Mouse (Mus musculus) neural tube, embryonic 14.5 days (tissue): ENCODE results near the gene Kctd19. TPM values are rescaled to one million over a fixed set of nuclear protein-coding genes. Genes with fewer than 3 reads are reported as not detected.

Experiments used
- ATAC-seq: fragments of 200-750 bp; cut with Nextera tagmentation; 2 replicates; pipeline ENCODE4 v1.8.0; 2017; ENCODE audit warnings: low read depth, mild to moderate bottlenecking, moderate TSS enrichment, moderate library complexity
- H3K27ac ChIP-seq: fragments of 300-500 bp; sonication (generic); 2 replicates; pipeline ENCODE4 v1.5.1; 2014; ENCODE audit warnings: low read depth, mild to moderate bottlenecking, control low read depth, low read length, moderate library complexity, mixed read lengths
- H3K27me3 ChIP-seq: fragments of 300-500 bp; sonication (generic); 2 replicates; pipeline ENCODE4 v1.6.1; 2014; ENCODE audit warnings: low read length; ENCODE audit not compliant: control insufficient read depth, insufficient read depth
- H3K36me3 ChIP-seq: fragments of 300-500 bp; sonication (generic); 2 replicates; pipeline ENCODE4 v1.6.1; 2014; ENCODE audit warnings: low read length, mixed read lengths; ENCODE audit not compliant: control insufficient read depth, insufficient read depth
- H3K4me1 ChIP-seq: fragments of 300-500 bp; sonication (generic); 2 replicates; pipeline ENCODE4 v1.6.1; 2014; ENCODE audit warnings: low read length; ENCODE audit not compliant: control insufficient read depth, insufficient read depth
- H3K4me2 ChIP-seq: fragments of 300-500 bp; sonication (generic); 2 replicates; pipeline ENCODE4 v1.6.1; 2014; ENCODE audit warnings: mild to moderate bottlenecking, low read depth, low read length, control low read depth
- H3K4me3 ChIP-seq: fragments of 300-500 bp; sonication (generic); 2 replicates; pipeline ENCODE4 v1.5.1; 2014; ENCODE audit warnings: low read depth, low read length, control low read depth, mixed read lengths
- H3K9ac ChIP-seq: fragments of 300-500 bp; sonication (generic); replicated peaks from 2 replicates; pipeline ENCODE4 v1.6.1; 2014; ENCODE audit warnings: low read depth, mild to moderate bottlenecking, control low read depth, low read length, mixed read lengths
- H3K9me3 ChIP-seq: fragments of 300-500 bp; sonication (generic); 2 replicates; pipeline ENCODE4 v1.6.1; 2016; ENCODE audit warnings: low read length; ENCODE audit not compliant: control insufficient read depth
- WGBS: fragments of 180-500 bp; shearing (Covaris S2); extraction: QIAGEN DNeasy Blood & Tissue Kit; methylation state at CpG from one replicate; pipeline ENCODE4 v1.1.7; 2014; 5-methylcytosine and 5-hydroxymethylcytosine counted together
- polyA plus RNA-seq: library from polyadenylated mRNA; unstranded; fragments of >200 nt; fragmentation: Nextera tagmentation; extraction: Ambion mirVana; gene quantifications from 2 replicates; pipeline ENCODE4 v1.2.1, GENCODE M21; 2014

Kctd19 gene
- polyA plus RNA-seq, 1 experiment from 2014 or later: not detected

- Histone ChIP-seq H3K27me3 (no peaks in the 10 kb centered on the region), H3K27ac (no peak overlapping the region), H3K4me3 (no peak overlapping the region), H3K9me3 (no peaks in the 10 kb centered on the region), H3K9ac (no peak overlapping the region), H3K4me2 (no peak overlapping the region), H3K4me1 (no peaks in the 10 kb centered on the region), H3K36me3 (no peaks in the 10 kb centered on the region)
- WGBS: 45% methylated on average over 1 of the region's 1 CpGs
- ATAC-seq: no peak
Measured at GRCm38 (mm10) chr8:105404496-105404895, 8.8 kb downstream of the Kctd19 start.

GRCm38 (mm10) chr8:105403467-105403866 is 9.8 kb downstream of the Kctd19 start:
- Histone ChIP-seq H3K9me3 (no peaks in the 10 kb centered on the region), H3K9ac (no peak overlapping the region), H3K4me2 (no peak overlapping the region), H3K27me3 (no peaks in the 10 kb centered on the region), H3K27ac (no peak overlapping the region), H3K4me3 (no peak overlapping the region), H3K4me1 (no peaks in the 10 kb centered on the region), H3K36me3 (no peaks in the 10 kb centered on the region)
- 92% methylated on average over 8 of the region's 8 CpGs for WGBS
- no peak for ATAC-seq

GRCm38 (mm10) chr8:105400016-105400415 is 13.3 kb downstream of the Kctd19 start:
- Histone ChIP-seq H3K4me3 (no peak overlapping the region), H3K4me1 (no peaks in the 10 kb centered on the region), H3K9ac (no peak overlapping the region), H3K4me2 (no peak overlapping the region), H3K27ac (no peak overlapping the region), H3K36me3 (no peaks in the 10 kb centered on the region), H3K9me3 (no peaks in the 10 kb centered on the region), H3K27me3 (no peaks in the 10 kb centered on the region)
- no peak for ATAC-seq
- WGBS: 91% methylated on average over 5 of the region's 5 CpGs

GRCm38 (mm10) chr8:105397747-105398146 is 15.6 kb downstream of the Kctd19 start:
- Histone ChIP-seq H3K4me3 (no peak overlapping the region), H3K36me3 (no peaks in the 10 kb centered on the region), H3K4me1 (no peaks in the 10 kb centered on the region), H3K9me3 (no peaks in the 10 kb centered on the region), H3K9ac (no peak overlapping the region), H3K27ac (no peak overlapping the region), H3K27me3 (no peaks in the 10 kb centered on the region), H3K4me2 (no peak overlapping the region)
- 41% methylated on average over 3 of the region's 3 CpGs for WGBS
- ATAC-seq: no peak

GRCm38 (mm10) chr8:105393915-105394314 is 19.4 kb downstream of the Kctd19 start:
- no peaks in the 10 kb centered on the region for H3K27me3 ChIP-seq
- WGBS: 52% methylated on average over 7 of the region's 7 CpGs
- H3K4me1 ChIP-seq: no peaks in the 10 kb centered on the region
- H3K4me3 ChIP-seq: no peak overlapping the region
- H3K9me3 ChIP-seq: no peaks in the 10 kb centered on the region
- H3K4me2 ChIP-seq: no peak overlapping the region
- no peak overlapping the region for H3K9ac ChIP-seq
- no peak overlapping the region for H3K27ac ChIP-seq
- H3K36me3 ChIP-seq: no peaks in the 10 kb centered on the region
- no peak for ATAC-seq

GRCm38 (mm10) chr8:105393089-105393787 is 20.1 kb downstream of the Kctd19 start:
- 89% methylated on average over 12 of the region's 12 CpGs for WGBS
- no peaks in the 10 kb centered on the region for H3K9me3 ChIP-seq
- H3K4me3 ChIP-seq: no peak overlapping the region
- no peaks in the 10 kb centered on the region for H3K4me1 ChIP-seq
- no peak overlapping the region for H3K27ac ChIP-seq
- H3K27me3 ChIP-seq: no peaks in the 10 kb centered on the region
- ATAC-seq: no peak
- no peaks in the 10 kb centered on the region for H3K36me3 ChIP-seq
- H3K9ac ChIP-seq: no peak overlapping the region
- no peak overlapping the region for H3K4me2 ChIP-seq

- H3K9ac ChIP-seq: no peak overlapping the region
- H3K4me1 ChIP-seq: no peaks in the 10 kb centered on the region
- H3K27me3 ChIP-seq: no peaks in the 10 kb centered on the region
- no peak overlapping the region for H3K4me3 ChIP-seq
- no peak overlapping the region for H3K4me2 ChIP-seq
- no peak overlapping the region for H3K27ac ChIP-seq
- H3K36me3 ChIP-seq: no peaks in the 10 kb centered on the region
- 71% methylated on average over 6 of the region's 6 CpGs for WGBS
- H3K9me3 ChIP-seq: no peaks in the 10 kb centered on the region
- no peak for ATAC-seq
Measured at GRCm38 (mm10) chr8:105389096-105389495, 24.2 kb downstream of the Kctd19 start.

GRCm38 (mm10) chr8:105387151-105387550 is 26.2 kb downstream of the Kctd19 start:
- no peaks in the 10 kb centered on the region for H3K9me3 ChIP-seq
- no peaks in the 10 kb centered on the region for H3K36me3 ChIP-seq
- H3K27me3 ChIP-seq: no peaks in the 10 kb centered on the region
- ATAC-seq: no peak
- no peak overlapping the region for H3K4me3 ChIP-seq
- 100% methylated on average over 1 of the region's 1 CpGs for WGBS
- H3K27ac ChIP-seq: no peak overlapping the region
- no peak overlapping the region for H3K9ac ChIP-seq
- H3K4me1 ChIP-seq: no peaks in the 10 kb centered on the region
- H3K4me2 ChIP-seq: no peak overlapping the region

GRCm38 (mm10) chr8:105384070-105384469 is 29.2 kb downstream of the Kctd19 start:
- 93% methylated on average over 2 of the region's 2 CpGs for WGBS
- no peak overlapping the region for H3K27ac ChIP-seq
- H3K36me3 ChIP-seq: no peaks in the 10 kb centered on the region
- H3K9ac ChIP-seq: no peak overlapping the region
- no peak for ATAC-seq
- H3K9me3 ChIP-seq: no peaks in the 10 kb centered on the region
- no peaks in the 10 kb centered on the region for H3K27me3 ChIP-seq
- no peak overlapping the region for H3K4me3 ChIP-seq
- H3K4me2 ChIP-seq: no peak overlapping the region
- no peaks in the 10 kb centered on the region for H3K4me1 ChIP-seq
